Mouse (Mus musculus) midbrain, embryonic 12.5 days (tissue): ENCODE results near the gene Gm48551. TPM values are rescaled to one million over a fixed set of nuclear protein-coding genes. Genes with fewer than 3 reads are reported as not detected.

Source experiments
- ATAC-seq: fragments of 200-750 bp; cut with Nextera tagmentation; 2 replicates; pipeline ENCODE4 v1.8.0; 2017; ENCODE audit warnings: low read depth, moderate TSS enrichment, moderate library complexity; ENCODE audit not compliant: low FRiP score
- H3K27ac ChIP-seq: fragments of 300-500 bp; sonication (generic); replicated peaks from 2 replicates; pipeline ENCODE4 v1.5.1; 2016; ENCODE audit warnings: mild to moderate bottlenecking
- H3K27me3 ChIP-seq: fragments of 300-500 bp; sonication (generic); 2 replicates; pipeline ENCODE4 v1.6.1; 2016; ENCODE audit warnings: mild to moderate bottlenecking
- H3K36me3 ChIP-seq: fragments of 300-500 bp; sonication (generic); 2 replicates; pipeline ENCODE4 v1.6.1; 2016
- H3K4me1 ChIP-seq: fragments of 300-500 bp; sonication (generic); 2 replicates; pipeline ENCODE4 v1.6.1; 2016
- H3K4me2 ChIP-seq: fragments of 300-500 bp; sonication (generic); replicated peaks from 2 replicates; pipeline ENCODE4 v1.6.1; 2016; ENCODE audit warnings: mild to moderate bottlenecking, moderate library complexity
- H3K4me3 ChIP-seq: fragments of 300-500 bp; sonication (generic); 2 replicates; pipeline ENCODE4 v1.5.1; 2016; ENCODE audit warnings: mild to moderate bottlenecking
- H3K9ac ChIP-seq: fragments of 300-500 bp; sonication (generic); replicated peaks from 2 replicates; pipeline ENCODE4 v1.6.1; 2016; ENCODE audit warnings: mild to moderate bottlenecking, moderate library complexity
- H3K9me3 ChIP-seq: fragments of 300-500 bp; sonication (generic); 2 replicates; pipeline ENCODE4 v1.6.1; 2016; ENCODE audit warnings: mild to moderate bottlenecking
- WGBS: fragments of 180-500 bp; shearing (Covaris S2); methylation state at CpG from one replicate; pipeline ENCODE4 v1.1.7; 2016; 5-methylcytosine and 5-hydroxymethylcytosine counted together
- polyA plus RNA-seq: library from polyadenylated mRNA; unstranded; fragments of >200 nt; fragmentation: Nextera tagmentation; extraction: Ambion mirVana; gene quantifications from 2 replicates; pipeline ENCODE4 v1.2.1, GENCODE M21; 2016

Gene Gm48551
- polyA plus RNA-seq, 1 experiment from 2014 or later = 4.2 TPM

DNA sequence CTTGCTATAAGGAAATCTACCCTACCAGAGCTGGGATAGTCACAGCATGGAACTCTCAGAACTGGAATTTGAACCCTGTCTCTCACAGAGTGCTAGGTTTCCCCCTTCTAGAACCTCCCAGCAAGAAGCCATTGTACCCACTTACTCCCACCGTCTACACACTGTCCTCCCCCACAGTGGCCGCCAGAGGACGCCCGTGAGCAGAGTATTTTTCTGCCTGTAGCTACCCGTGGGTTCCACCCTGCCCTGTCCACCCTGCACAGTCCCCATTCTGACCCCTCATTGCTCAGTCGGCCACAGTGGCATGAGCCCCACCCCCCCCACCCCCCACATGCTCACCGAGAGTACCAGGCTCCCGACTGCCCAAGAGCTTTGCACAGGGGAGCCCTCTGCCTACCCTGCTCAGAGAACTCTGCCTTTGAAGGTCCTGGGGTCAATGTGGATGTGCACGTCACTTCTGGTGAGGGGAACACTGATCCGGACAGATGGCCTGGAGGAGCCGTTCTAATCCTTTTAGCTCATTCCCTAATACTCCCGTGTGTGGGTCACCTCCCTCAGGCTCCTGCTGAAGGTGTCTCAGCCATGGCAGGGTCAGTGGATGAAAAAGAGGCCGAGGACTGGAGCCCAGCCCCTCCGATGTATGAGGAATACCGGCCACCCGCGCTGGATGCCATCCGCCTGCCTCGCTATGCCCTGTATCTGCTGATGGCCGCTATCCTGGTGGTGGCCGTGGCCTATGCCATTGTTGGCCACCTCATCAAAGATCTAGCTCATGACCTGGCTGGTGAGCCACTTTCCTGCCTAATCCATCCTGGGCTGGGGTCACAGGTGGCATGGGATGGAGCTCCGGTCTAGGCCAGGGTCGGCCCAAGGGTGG, 5.8 kb downstream of the Gm48551 start:
- WGBS = 57% methylated on average over 23 of the region's 23 CpGs

DNA sequence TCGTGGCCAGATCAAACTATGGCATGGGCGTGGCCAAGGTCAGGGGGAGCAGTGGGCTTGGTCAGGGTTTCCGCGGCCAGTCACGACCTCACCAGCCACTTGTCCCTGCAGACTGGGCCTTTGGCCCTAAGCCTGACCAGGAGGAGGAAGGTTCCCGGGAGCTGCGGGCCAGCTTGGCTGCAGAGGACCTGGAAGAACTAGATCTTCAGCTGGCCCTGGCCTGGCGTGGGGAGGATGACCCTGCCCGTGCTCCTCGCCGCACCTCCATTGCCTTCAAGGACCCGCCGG, 6.4 kb downstream of the Gm48551 start:
- H3K4me1 ChIP-seq = peaks cover 25% of the 10 kb centered on the region
- WGBS = 94% methylated on average over 13 of the region's 13 CpGs
- no peak for ATAC-seq
- peaks cover 7% of the 10 kb centered on the region; the same call in 1 of the 2 replicates for H3K27me3 ChIP-seq
- no peaks in the 10 kb centered on the region for H3K9me3 ChIP-seq
- H3K4me3 ChIP-seq = no peak overlapping the region
- H3K4me2 ChIP-seq = no peak overlapping the region
- no peak overlapping the region for H3K27ac ChIP-seq
- peaks cover 34% of the 10 kb centered on the region for H3K36me3 ChIP-seq
- H3K9ac ChIP-seq = no peak overlapping the region

More for the DNA sequence above, 5.8 kb downstream of the Gm48551 start:
- Histone ChIP-seq H3K4me1 (peaks cover 31% of the 10 kb centered on the region), H3K27me3 (peaks cover 7% of the 10 kb centered on the region; the same call in 1 of the 2 replicates), H3K4me2 (no peak overlapping the region), H3K9ac (no peak overlapping the region), H3K36me3 (peaks cover 34% of the 10 kb centered on the region), H3K9me3 (no peaks in the 10 kb centered on the region), H3K27ac (no peak overlapping the region), H3K4me3 (no peak overlapping the region)
- ATAC-seq = peak; percentile 62; the same call in 1 of the 2 replicates

DNA sequence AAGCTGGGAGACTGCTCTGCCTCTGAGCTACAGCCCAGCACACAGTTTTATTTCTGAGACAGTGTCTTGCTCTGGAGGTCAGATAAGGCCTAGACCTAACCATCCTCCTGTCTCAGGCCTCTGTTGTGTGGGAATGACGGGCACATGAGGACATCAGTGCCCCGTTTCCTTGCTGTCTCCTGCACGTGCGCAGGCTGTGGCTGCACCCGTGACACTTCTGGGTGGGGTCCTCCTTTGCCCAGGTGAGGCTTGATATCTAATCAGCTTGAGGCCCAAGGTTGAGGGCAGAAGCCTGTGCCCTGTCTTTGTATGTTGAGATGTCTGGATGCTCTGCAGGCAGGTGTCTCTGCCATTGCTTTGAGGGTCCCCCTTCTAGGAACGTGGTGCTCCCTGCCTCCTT, 8.0 kb downstream of the Gm48551 start:
- whole genome bisulfite sequencing = 88% methylated on average over 6 of the region's 6 CpGs
- H3K27ac ChIP-seq = no peak overlapping the region
- no peak for ATAC-seq
- H3K27me3 ChIP-seq = peaks cover 7% of the 10 kb centered on the region; the same call in 1 of the 2 replicates
- no peak overlapping the region for H3K9ac ChIP-seq
- H3K4me2 ChIP-seq = no peak overlapping the region
- peaks cover 27% of the 10 kb centered on the region for H3K4me1 ChIP-seq
- H3K4me3 ChIP-seq = no peak overlapping the region
- no peaks in the 10 kb centered on the region for H3K9me3 ChIP-seq
- H3K36me3 ChIP-seq = peaks cover 19% of the 10 kb centered on the region

GRCm38 (mm10) chr10:81392781-81393185, 8.5 kb downstream of the Gm48551 start, which contains the start of gene Smim24:
Smim24 (plus strand) TSS chr10:81393051.
- H3K27me3 ChIP-seq = peaks cover 11% of the 10 kb centered on the region; the same call in 1 of the 2 replicates
- peaks cover 31% of the 10 kb centered on the region for H3K4me1 ChIP-seq
- 69% methylated on average over 14 of the region's 14 CpGs for WGBS
- no peaks in the 10 kb centered on the region for H3K9me3 ChIP-seq
- H3K9ac ChIP-seq = peak within 1 kb of the TSS; percentile 46
- peaks cover 14% of the 10 kb centered on the region for H3K36me3 ChIP-seq
- H3K27ac ChIP-seq = no peak within 1 kb of the TSS
- peak within 1 kb of the TSS; percentile 19 for H3K4me3 ChIP-seq
- ATAC-seq = no peak
- peak within 1 kb of the TSS; percentile 38 for H3K4me2 ChIP-seq

DNA sequence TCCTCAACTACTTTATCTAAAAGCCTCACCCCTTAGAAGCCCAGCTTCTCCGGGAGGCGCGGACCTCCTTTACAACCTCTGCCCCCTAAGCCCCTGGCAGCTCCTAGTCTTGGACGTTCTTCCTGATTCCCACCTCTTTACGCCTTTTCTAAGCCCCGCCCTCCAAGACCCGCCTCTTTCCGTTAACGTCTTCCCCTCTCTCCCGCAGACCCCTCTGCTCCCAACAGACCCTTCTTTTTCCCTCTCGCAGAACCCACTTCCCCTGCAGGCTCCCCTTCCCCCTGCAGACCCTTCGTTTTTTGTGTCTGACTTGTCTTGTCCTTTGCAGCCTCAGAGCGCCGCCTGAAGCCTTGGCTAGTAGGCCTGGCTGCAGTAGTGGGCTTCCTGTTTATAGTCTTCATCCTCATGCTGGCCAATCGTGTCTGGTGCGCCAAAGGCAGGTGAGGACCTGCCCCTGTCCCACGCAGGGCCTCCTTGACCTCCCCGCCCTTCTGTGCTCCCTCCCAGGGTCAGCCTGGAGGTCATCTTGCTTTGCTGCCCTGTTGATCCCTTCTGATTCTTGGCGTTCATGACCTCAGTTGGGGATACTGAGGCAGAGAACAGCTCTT, 9.3 kb downstream of the Gm48551 start:
- no peak for ATAC-seq
- 9% methylated on average over 19 of the region's 19 CpGs for WGBS
- Histone ChIP-seq H3K4me1 (peaks cover 31% of the 10 kb centered on the region), H3K4me2 (peak overlapping the region; percentile 38), H3K27me3 (peaks cover 16% of the 10 kb centered on the region; the same call in 1 of the 2 replicates), H3K9ac (peak overlapping the region; percentile 46), H3K9me3 (no peaks in the 10 kb centered on the region), H3K36me3 (peaks cover 6% of the 10 kb centered on the region), H3K27ac (no peak overlapping the region), H3K4me3 (peak overlapping the region; percentile 19)

- 17% methylated on average over 5 of the region's 5 CpGs for WGBS
- Histone ChIP-seq H3K4me3 (no peak overlapping the region), H3K4me2 (no peak overlapping the region), H3K9me3 (no peaks in the 10 kb centered on the region), H3K27ac (no peak overlapping the region), H3K27me3 (peaks cover 26% of the 10 kb centered on the region), H3K36me3 (peaks cover 10% of the 10 kb centered on the region; the same call in 1 of the 2 replicates), H3K9ac (0 out of 2 replicates have a peak overlapping the region, but pooled peaks have one; percentile 1), H3K4me1 (peaks cover 35% of the 10 kb centered on the region)
- no peak for ATAC-seq
Observed at GRCm38 (mm10) chr10:81395127-81395526, 10.9 kb downstream of the Gm48551 start.

GRCm38 (mm10) chr10:81395865-81396264, 11.6 kb downstream of the Gm48551 start:
- H3K4me3 ChIP-seq = no peak overlapping the region
- no peak for ATAC-seq
- WGBS = 83% methylated on average over 4 of the region's 4 CpGs
- H3K36me3 ChIP-seq = peaks cover 12% of the 10 kb centered on the region; the same call in 1 of the 2 replicates
- no peaks in the 10 kb centered on the region for H3K9me3 ChIP-seq
- no peak overlapping the region for H3K4me2 ChIP-seq
- peaks cover 32% of the 10 kb centered on the region for H3K27me3 ChIP-seq
- peaks cover 41% of the 10 kb centered on the region for H3K4me1 ChIP-seq
- no peak overlapping the region for H3K27ac ChIP-seq
- no peak overlapping the region for H3K9ac ChIP-seq

DNA sequence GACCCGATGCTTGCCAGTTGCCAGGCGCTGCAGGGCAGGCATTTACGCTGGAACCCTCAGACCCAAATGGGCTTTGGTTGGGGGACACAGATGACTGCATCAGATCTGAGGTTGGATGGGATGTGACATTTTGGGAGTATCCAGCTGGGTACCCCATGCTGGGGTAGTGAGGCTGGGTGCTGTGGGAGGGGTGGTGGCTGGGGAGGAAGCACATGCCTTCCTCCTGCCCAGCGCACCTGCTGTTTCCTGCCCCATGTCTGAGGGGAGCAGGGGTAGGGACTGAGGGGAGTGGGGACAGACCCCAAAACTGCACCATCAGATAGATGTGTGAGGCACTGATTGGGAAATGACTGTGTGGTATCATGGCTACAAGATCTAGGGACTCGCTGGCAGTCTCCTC, 12.5 kb downstream of the Gm48551 start:
- Histone ChIP-seq H3K9ac (0 out of 2 replicates have a peak overlapping the region, but pooled peaks have one; percentile 20), H3K36me3 (peaks cover 12% of the 10 kb centered on the region; the same call in 1 of the 2 replicates), H3K4me1 (peaks cover 50% of the 10 kb centered on the region), H3K4me3 (no peak overlapping the region), H3K27me3 (peaks cover 32% of the 10 kb centered on the region), H3K27ac (no peak overlapping the region), H3K9me3 (no peaks in the 10 kb centered on the region), H3K4me2 (no peak overlapping the region)
- 54% methylated on average over 5 of the region's 5 CpGs for WGBS
- ATAC-seq = no peak

- no peak for ATAC-seq
- H3K27me3 ChIP-seq = peaks cover 45% of the 10 kb centered on the region
- peaks cover 56% of the 10 kb centered on the region for H3K4me1 ChIP-seq
- 0 out of 2 replicates have a peak overlapping the region, but pooled peaks have one; percentile 8 for H3K9ac ChIP-seq
- H3K36me3 ChIP-seq = peaks cover 12% of the 10 kb centered on the region; the same call in 1 of the 2 replicates
- H3K9me3 ChIP-seq = no peaks in the 10 kb centered on the region
- no peak overlapping the region for H3K27ac ChIP-seq
- H3K4me2 ChIP-seq = no peak overlapping the region
- no peak overlapping the region for H3K4me3 ChIP-seq
- 57% methylated on average over 5 of the region's 5 CpGs for WGBS
Observed at GRCm38 (mm10) chr10:81399296-81399695, 15.0 kb downstream of the Gm48551 start.

DNA sequence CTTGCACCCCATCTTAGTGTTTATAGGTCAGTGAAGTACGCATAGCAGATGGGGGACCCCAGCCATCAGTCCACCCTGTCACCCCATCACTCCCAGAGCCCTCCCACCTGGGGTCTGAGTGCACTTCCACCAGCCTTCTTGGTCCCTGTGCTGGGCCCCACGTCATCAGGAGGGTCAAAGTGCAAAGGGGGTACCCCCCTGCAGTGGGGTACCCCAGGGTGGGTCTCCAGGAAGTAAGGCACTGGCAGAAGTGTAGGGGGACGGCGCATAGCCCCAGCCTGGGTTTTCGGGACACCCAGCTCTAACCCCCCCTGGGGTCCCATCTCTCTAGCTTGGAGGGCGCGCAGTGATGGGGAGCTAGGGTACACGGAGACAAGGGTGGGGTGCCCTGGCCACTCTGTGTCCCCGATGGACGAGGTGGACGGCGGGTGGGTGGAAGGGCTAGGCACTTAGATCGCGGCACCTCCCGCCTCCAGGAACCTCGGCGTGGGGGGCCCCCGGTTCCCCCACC, 15.6 kb downstream of the Gm48551 start:
- H3K4me2 ChIP-seq = 0 out of 2 replicates have a peak overlapping the region, but pooled peaks have one; percentile 9
- H3K27ac ChIP-seq = no peak overlapping the region
- H3K4me3 ChIP-seq = no peak overlapping the region
- H3K9ac ChIP-seq = 0 out of 2 replicates have a peak overlapping the region, but pooled peaks have one; percentile 8
- peaks cover 45% of the 10 kb centered on the region for H3K27me3 ChIP-seq
- ATAC-seq = no peak
- 70% methylated on average over 18 of the region's 18 CpGs for WGBS
- peaks cover 15% of the 10 kb centered on the region; the same call in 1 of the 2 replicates for H3K36me3 ChIP-seq
- H3K9me3 ChIP-seq = no peaks in the 10 kb centered on the region
- peaks cover 56% of the 10 kb centered on the region for H3K4me1 ChIP-seq

DNA sequence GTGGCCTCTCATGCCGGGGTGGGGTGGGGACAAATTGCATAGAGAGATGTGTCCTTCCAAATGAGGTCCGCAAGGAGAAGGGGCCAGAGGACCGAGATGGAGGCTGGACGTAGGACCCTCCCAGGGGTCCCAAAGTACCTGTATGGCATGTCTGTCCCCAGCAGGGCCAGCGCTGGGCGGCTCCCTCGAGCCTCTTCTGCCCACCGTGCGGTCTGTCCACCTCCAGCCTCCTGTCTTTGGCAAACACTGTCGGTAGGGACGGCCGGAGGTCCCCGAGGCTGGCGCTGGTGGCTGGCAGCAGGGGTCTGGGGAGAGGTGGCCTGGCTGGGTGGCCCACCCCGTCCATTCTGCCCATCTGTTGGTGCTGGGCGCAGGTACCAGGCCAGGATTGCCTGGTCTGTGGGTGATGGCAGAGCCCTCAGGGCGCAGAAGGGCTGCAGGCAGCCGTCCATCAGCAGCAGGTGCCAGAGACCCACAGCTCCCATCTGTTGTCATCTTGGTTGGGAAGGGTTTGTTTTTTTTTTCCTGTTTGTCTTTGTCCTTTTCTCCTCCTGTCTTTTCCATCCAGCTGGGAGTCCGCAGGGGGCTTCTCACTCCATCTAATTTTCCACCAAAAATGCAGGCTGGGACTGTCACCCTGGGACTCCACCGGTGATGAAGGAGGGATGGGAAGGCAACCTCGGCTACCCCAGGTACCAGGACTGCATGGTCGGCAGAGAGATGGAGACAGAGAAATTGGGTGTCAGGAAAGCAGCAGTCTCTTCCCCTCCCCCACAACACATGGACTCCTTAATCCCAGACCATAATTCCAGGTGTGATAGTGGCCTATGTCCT, 16.3 kb downstream of the Gm48551 start:
- Histone ChIP-seq H3K27ac (peak overlapping the region; percentile 92), H3K4me3 (peak overlapping the region; percentile 12; the same call in 1 of the 2 replicates), H3K4me2 (peak overlapping the region; percentile 9; the same call in 1 of the 2 replicates), H3K4me1 (peaks cover 56% of the 10 kb centered on the region), H3K36me3 (peaks cover 15% of the 10 kb centered on the region; the same call in 1 of the 2 replicates), H3K9ac (0 out of 2 replicates have a peak overlapping the region, but pooled peaks have one; percentile 8), H3K27me3 (peaks cover 51% of the 10 kb centered on the region), H3K9me3 (no peaks in the 10 kb centered on the region)
- ATAC-seq = no peak
- 50% methylated on average over 22 of the region's 22 CpGs for WGBS
